Mouse (Mus musculus): ENCODE results near the gene Zfp367.

Zfp367 gene

DNA sequence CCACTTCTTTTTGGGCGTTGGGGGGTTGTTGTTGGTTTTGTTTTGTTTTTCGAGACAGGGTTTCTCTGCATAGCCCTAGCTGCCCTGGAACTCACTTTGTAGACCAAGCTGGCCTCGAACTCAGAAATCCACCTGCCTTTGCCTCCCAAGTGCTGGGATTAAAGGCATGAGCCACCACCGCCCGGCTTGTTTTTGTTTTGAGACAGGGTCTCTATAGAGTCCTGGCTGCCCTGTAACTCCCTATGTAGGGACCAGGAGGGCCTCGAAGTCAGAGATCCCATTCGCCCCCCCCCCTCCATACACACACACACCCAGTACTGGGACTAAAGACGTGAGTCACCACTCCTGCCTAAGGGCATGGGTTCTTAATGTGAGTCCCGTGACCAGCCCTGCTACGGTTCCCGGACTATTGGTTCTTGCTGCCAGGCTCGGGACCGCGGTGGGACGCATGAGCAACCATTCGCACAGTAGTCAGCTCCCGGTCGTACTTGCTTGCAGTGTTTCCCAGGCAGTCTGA lies 807 bp upstream of the Zfp367 start:
- DNase-seq: peak; percentile 51

DNA sequence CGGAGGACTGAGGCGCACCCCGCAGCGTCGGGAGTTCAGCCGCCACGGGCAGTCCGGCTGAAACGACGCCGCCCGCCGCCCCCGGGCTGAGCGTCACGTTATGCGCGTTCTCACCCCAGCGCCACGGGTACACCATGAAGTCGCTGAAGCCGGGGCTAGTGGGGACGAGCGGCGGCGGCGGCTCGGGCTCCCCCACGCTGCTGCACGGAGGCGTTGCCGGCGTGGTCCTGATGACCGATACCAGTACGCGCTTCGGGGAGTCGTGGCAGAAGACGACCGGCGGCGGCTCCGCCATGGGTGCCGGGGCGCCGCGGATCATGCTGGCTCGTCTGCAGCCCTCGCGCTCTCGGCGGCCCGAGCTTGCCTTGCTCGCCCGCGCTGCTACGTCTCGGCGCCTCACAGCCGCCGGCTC lies 325 bp downstream of the Zfp367 start:
- DNase-seq: peak; percentile 61

DNA sequence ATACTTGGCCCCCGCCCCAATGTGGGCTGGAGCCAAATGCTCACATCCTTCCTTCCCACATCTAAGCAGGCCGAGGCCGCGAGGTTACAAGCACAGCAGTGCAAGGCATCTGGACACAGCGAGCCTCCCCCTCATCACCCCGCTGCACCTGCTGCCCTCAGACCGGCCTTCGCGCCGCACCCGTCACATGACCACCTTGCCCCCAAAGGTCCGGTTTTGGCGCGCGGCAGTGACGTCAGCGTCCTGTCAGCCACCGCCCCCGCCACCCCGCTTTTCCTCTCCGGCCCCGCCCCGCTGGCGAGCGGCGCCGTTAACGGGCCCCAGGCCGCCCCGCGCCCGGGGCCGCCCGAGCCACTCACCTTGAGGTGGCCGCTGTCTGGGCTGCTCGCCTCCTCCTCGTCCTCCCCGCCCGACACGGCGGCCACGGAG lies 747 bp downstream of the Zfp367 start:
- DNase-seq: peak; percentile 82

GRCm38 (mm10) chr13:64150121-64150520 lies 2.9 kb downstream of the Zfp367 start:
- DNase-seq: peak; percentile 18

- DNase-seq: peak; percentile 76
Measured at GRCm38 (mm10) chr13:64129616-64130375, 23.2 kb downstream of the Zfp367 start.

DNA sequence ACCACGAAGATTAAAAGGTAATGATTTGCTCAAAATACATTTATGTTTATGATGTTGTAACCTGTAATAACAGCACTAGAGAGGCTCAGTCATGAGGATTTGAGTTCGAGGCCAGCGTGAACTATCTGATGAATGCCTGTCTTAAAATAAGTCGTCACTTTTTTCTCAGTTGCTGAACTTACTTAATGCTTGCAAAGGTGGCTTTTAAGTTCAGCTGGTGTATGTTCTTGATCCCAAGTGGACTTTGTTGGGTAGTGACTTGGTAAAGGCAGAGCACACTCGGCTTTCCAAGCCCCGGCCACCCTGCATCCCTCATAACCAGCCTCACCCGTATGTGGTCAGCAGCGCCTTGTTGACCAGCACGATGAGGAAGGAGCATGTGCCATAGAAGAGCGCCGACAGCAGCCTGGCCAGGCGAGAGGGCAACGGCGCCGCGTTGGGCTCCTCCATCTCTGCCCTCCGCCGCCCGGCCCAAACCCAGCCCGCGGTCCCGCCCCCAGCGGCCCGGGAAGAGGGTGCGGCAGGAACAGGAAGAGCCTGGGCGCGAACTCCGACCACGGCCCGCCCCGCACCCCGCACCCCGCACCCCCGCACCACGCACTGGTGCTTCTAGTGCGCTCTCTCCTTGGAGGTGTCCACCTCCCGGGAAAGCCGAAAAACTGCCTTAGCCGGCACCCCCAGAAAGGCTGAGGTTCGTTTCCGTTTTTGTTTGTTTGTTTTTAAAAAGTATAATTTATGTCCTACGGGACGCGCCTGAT lies 24.0 kb downstream of the Zfp367 start, which contains the start of gene Slc35d2:
Slc35d2 (minus strand) TSS at position 511 of the 758 bp plus-strand sequence.
- DNase-seq: peak; percentile 73

GRCm38 (mm10) chr13:64126316-64126715 lies 26.7 kb downstream of the Zfp367 start:
- no peak for DNase-seq

GRCm38 (mm10) chr13:64124886-64125285 lies 28.1 kb downstream of the Zfp367 start:
- no peak for DNase-seq

DNA sequence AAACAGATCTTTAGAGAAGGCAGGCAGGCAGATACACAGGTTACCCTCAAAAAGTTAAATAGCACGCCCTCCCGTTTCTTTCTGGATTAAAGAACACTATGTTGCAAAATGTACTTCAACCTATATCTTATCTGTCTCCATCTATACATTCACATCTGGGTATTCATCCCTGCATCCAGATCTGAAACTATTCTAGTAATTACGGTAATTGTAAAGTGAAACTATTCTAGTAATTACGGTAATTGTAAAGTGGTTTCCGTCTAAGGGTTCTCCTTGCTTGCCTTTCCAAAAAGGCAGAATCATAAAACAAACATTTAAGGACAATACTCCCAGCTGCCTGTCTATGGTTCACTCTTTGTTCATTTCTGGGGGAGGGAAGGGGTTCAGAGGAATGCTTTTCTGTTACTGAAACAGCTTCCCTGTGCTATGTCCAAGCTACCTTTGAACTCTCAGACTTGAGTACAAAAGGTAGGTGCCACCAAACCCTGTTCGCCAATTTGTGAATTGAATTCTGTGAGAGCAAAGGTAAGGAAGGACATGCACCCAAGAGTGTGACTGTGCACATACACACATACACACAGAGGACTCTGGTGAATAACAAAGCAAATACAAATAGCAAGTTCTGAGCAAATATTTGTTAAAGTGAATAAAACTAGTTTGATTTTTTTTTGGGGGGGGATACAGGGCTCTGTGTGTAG lies 29.4 kb downstream of the Zfp367 start:
- DNase-seq: no peak

DNA sequence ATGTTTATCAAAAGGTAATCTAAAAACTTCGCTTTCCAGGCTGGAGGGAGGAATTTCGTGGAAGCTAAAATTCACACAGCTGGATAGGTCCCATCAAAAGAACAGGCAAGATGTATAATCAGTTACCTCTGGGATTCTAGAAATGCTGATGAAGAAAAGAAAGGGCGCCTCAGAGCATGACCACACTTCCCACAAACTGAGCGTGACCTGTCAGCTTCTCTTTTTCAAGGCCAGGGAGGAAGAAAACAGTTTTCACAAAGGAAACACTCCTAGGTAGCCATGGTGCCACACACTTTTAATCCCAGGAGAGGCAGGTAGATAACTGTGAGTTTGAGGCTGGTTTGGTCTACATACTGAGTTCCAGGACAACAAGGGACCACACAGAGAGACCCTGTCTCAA lies 32.2 kb downstream of the Zfp367 start:
- no peak for DNase-seq

DNA sequence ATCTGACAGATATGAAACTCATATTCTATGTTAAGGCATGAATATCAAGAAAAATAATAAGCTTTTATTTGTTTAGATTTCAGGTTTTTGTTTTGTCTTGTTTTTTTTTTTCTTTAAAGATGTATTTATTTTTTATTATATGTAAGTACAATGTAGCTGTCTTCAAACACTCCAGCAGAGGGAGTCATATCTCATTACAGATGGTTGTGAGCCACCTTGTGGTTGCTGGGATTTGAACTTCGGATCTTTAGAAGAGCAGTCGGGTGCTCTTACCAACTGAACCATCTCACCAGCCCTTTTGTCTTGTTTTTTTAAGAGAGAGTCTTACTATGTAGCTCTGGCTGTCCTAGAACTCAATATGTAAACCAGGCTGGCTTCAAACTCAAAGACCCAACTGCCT lies 35.6 kb downstream of the Zfp367 start:
- DNase-seq: no peak

GRCm38 (mm10) chr13:64110421-64110820 lies 42.6 kb downstream of the Zfp367 start:
- no peak for DNase-seq

- no peak for DNase-seq
Measured at GRCm38 (mm10) chr13:64108381-64108850, 44.6 kb downstream of the Zfp367 start.

GRCm38 (mm10) chr13:64107535-64107934 lies 45.5 kb downstream of the Zfp367 start:
- no peak for DNase-seq

DNA sequence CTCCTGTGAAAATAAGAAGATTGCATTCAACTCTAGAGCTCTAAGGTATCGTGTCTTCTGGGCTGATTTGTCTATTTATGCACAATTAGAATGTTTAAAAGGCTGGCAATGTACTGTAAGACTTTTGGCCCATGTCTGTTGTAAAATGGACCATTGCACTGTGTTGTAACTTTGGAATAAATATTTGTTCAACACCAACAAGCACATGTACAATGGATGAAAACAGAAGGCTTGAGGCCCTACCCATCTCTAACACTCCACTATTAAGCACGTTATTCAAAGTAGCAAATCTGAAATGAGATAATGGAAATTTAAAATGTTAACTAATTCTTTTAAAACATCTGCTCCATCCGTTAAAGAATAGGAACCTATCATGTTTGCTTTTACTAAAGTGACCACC lies 45.9 kb downstream of the Zfp367 start:
- no peak for DNase-seq

- DNase-seq: no peak
Measured at GRCm38 (mm10) chr13:64105690-64106089, 47.3 kb downstream of the Zfp367 start.

GRCm38 (mm10) chr13:64100186-64100585 lies 52.8 kb downstream of the Zfp367 start:
- peak; percentile 30 for DNase-seq

DNA sequence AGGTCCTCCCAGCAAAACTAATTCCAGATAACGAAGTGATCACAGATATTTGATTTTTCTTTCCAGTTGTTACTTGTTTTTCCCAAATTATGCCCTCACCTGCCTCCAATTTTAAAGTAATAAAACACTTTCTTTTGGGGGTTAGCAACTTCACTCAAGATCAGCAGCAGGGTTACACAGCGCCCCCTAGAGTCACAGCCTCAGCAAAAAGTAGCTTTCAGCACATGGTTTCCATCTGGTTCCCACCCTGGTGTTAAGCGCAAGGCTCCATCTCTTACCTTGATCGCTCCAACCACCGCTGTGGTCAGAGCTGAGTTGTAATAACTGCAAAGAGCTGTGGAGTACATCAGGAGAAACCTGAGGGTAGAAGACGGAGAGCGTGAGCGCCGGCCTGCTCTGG lies 54.0 kb downstream of the Zfp367 start:
- DNase-seq: peak; percentile 50

DNA sequence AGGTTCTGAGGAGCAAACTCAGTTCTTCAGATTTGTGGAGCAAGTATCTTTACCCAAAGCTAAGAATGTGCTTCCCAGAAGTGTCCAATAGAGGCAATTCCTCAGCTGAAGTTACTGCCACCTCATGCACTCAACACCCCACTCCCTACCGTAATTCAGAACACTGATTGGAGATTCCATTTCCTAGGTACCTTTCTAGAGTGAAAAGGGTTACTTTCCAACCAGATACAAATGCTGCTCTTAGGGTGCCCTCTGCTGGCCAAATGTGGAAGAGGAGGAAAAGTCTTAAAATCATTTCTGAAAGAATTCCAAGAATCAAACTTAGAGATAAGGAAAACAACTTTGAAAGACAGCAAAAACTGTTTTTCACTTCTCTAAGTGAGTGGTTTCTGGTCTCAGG lies 59.7 kb downstream of the Zfp367 start:
- DNase-seq: peak; percentile 44

DNA sequence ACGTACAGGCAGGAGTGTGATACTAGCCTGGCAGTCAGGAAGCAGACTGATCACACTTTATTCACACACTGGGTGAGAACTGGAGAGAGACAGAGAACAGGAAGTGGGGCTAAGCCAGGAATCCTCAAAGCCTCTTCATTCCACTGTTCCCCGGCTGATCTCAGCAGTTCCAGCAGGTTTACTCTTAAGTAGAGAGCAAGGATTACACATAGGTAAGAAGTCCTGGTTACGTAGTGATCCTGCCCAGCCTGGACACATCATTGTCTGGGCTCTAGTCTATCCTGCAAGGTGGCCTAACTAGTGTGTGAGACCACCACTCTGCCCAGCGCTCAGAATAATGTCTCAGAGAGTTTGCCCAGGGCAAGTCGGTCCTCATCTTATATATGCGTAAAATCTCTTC lies 60.2 kb downstream of the Zfp367 start:
- DNase-seq: no peak

- DNase-seq: no peak
Measured at GRCm38 (mm10) chr13:64092141-64092540, 60.9 kb downstream of the Zfp367 start.

DNA sequence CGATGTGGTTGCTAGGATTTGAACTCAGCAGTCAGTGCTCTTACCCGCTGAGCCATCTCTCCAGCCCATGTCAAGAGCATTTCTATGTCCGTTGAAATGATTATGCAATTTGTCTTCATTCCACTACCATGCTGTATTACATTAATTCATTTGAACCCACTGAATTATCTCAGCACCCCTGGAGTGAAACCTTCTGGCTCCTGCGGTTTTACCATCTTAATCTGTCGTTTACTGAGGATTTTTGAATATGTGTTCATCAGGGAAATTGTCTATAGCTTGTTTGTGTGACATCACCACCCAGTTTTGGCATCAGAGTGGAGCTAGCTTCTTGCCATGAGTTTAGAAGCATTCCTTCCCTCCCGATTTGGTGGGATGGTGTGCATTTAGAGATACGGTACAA lies 62.0 kb downstream of the Zfp367 start:
- no peak for DNase-seq

DNA sequence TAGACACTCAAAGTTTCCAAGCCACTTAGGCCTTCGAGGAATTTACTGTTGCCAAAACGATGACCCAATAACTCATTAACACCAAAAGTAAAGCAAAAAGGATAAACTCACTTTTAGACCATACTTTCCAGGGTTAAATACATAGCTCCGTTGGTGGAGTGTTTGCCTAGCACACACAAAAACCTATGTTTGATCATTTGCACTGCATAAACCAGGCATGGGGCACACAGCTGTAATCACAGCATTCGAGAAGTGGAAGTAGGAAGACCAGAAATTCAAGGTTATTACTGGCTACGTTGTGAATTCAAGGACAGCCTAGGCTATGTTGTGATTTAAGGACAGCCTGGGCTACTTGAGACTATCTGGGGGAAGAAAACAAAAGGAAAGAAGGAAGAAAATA lies 62.7 kb downstream of the Zfp367 start:
- no peak for DNase-seq

Measured in thymus, postnatal 14 days (tissue).